Mouse (Mus musculus) left cerebral cortex, adult 8-10 months (tissue): Measurements from ENCODE around the gene Lrrc26. TPM values are rescaled to one million over a fixed set of nuclear protein-coding genes. Genes with fewer than 3 reads are reported as not detected.

ENCODE experiments used
- DNase-seq, 2 experiments: peaks; one replicate each; pipeline ENCODE4 v3.0.0; 2022; ENCODE audit warnings: low spot score in 2 of 2
- total RNA-seq, 4 experiments: library from RNA; stranded (reverse); gene quantifications; 2 replicates each; pipeline ENCODE4 v1.2.4; 2022

The Lrrc26 gene
- total RNA-seq, 4 experiments from 2014 or later, result not detected

GRCm38 (mm10) chr2:25338303-25338702 is 48.6 kb downstream of the Lrrc26 start:
- no peak for DNase-seq

Other genes starting within 250 kb of the Lrrc26 start
- gene Nsmf, start 235.6 kb upstream of the Lrrc26 start, total RNA-seq, result 100 to 1,000 TPM; 404 to 462 (median 421) TPM
- not detected for gene Entpd8, start 209.6 kb upstream of the Lrrc26 start, total RNA-seq
- gene Noxa1, start 194.8 kb upstream of the Lrrc26 start, total RNA-seq, result not detected
- 10 to 100 TPM; 20.5 to 27.9 (median 23.4) TPM for gene Nrarp, start 109.2 kb upstream of the Lrrc26 start, total RNA-seq
- gene Tor4a, start 93.0 kb upstream of the Lrrc26 start, total RNA-seq, result 1 to 10 TPM; 2.2 to 3.4 (median 2.5) TPM
- gene Nelfb, start 78.4 kb upstream of the Lrrc26 start, total RNA-seq, result 10 to 100 TPM; 58.4 to 64.2 (median 59.4) TPM
- gene Stpg3, start 75.3 kb upstream of the Lrrc26 start, total RNA-seq, result under 1 TPM in 3 of 4 experiments, not detected in 1; 0.23 to 0.82 (median 0.30) TPM
- 1 to 10 TPM in 1 of 4 experiments, not detected in 3; 1.4 TPM for gene Fam166a, start 71.2 kb upstream of the Lrrc26 start, total RNA-seq
- gene Tubb4b, start 65.2 kb upstream of the Lrrc26 start, total RNA-seq, result 100 to 1,000 TPM; 332 to 365 (median 345) TPM
- gene Slc34a3, start 55.6 kb upstream of the Lrrc26 start, total RNA-seq, result not detected
- not detected for gene Rnf224, start 53.1 kb upstream of the Lrrc26 start, total RNA-seq
- 100 to 1,000 TPM; 263 to 288 (median 266) TPM for gene Rnf208, start 47.7 kb upstream of the Lrrc26 start, total RNA-seq
- gene Cysrt1, start 47.5 kb upstream of the Lrrc26 start, total RNA-seq, result not detected
- 1 to 10 TPM in 3 of 4 experiments, under 1 TPM in 1; 0.67 to 4.2 (median 3.4) TPM for gene AL732309.1, start 43.1 kb upstream of the Lrrc26 start, total RNA-seq
- gene Tmem203, start 34.5 kb upstream of the Lrrc26 start, total RNA-seq, result 10 to 100 TPM; 31.7 to 38.3 (median 36.3) TPM
- gene Tprn, start 27.3 kb upstream of the Lrrc26 start, total RNA-seq, result 10 to 100 TPM; 26.5 to 30.6 (median 28.6) TPM
- gene Ssna1, start 17.5 kb upstream of the Lrrc26 start, total RNA-seq, result 10 to 100 TPM; 57.5 to 67.8 (median 62.1) TPM
- gene Anapc2, start 17.4 kb upstream of the Lrrc26 start, total RNA-seq, result 100 to 1,000 TPM in 2 of 4 experiments, 10 to 100 TPM in 2; 88.6 to 111 (median 96.9) TPM
- not detected for gene Tmem210, start 1.8 kb upstream of the Lrrc26 start, total RNA-seq
- 100 to 1,000 TPM; 390 to 399 (median 395) TPM for gene Grin1, start 29.3 kb downstream of the Lrrc26 start, total RNA-seq
- 10 to 100 TPM; 57.3 to 64.7 (median 61.0) TPM for gene Man1b1, start 42.4 kb downstream of the Lrrc26 start, total RNA-seq
- 10 to 100 TPM; 35.1 to 50.7 (median 37.9) TPM for gene Dpp7, start 66.4 kb downstream of the Lrrc26 start, total RNA-seq
- 10 to 100 TPM; 20.9 to 31.0 (median 25.8) TPM for gene Uap1l1, start 75.8 kb downstream of the Lrrc26 start, total RNA-seq
- 1 to 10 TPM; 1.7 to 3.8 (median 2.3) TPM for gene Sapcd2, start 82.4 kb downstream of the Lrrc26 start, total RNA-seq
- gene Entpd2, start 106.0 kb downstream of the Lrrc26 start, total RNA-seq, result 10 to 100 TPM; 13.1 to 17.5 (median 16.2) TPM
- 100 to 1,000 TPM; 307 to 332 (median 316) TPM for gene Npdc1, start 109.4 kb downstream of the Lrrc26 start, total RNA-seq
- under 1 TPM in 2 of 4 experiments, not detected in 2; 0.40 to 0.84 TPM for gene Fut7, start 133.4 kb downstream of the Lrrc26 start, total RNA-seq
- gene Abca2, start 138.8 kb downstream of the Lrrc26 start, total RNA-seq, result 100 to 1,000 TPM; 176 to 185 (median 183) TPM
- 1 to 10 TPM in 2 of 4 experiments, not detected in 2; 1.2 to 1.6 TPM for gene Clic3, start 166.9 kb downstream of the Lrrc26 start, total RNA-seq
- 10 to 100 TPM; 67.2 to 88.0 (median 78.1) TPM for gene Paxx, start 171.2 kb downstream of the Lrrc26 start, total RNA-seq
- 1,000 to 10,000 TPM; 1,862 to 2,386 (median 2,226) TPM for gene Ptgds, start 180.1 kb downstream of the Lrrc26 start, total RNA-seq
- not detected for gene Lcn12, start 204.0 kb downstream of the Lrrc26 start, total RNA-seq
- 100 to 1,000 TPM; 105 to 121 (median 113) TPM for gene Fbxw5, start 210.8 kb downstream of the Lrrc26 start, total RNA-seq
- 1 to 10 TPM in 3 of 4 experiments, under 1 TPM in 1; 0.86 to 1.9 (median 1.6) TPM for gene C8g, start 211.8 kb downstream of the Lrrc26 start, total RNA-seq